Mouse (Mus musculus) midbrain, embryonic 13.5 days (tissue): ENCODE results near the gene Ruvbl2. TPM values are rescaled to one million over a fixed set of nuclear protein-coding genes. Genes with fewer than 3 reads are reported as not detected.
"Not testable (repeated sequence)": the region's sequence is repeated elsewhere in the genome, so short reads cannot be mapped to it uniquely, and the experiment has no call there.

Experiments
- ATAC-seq: fragments of 200-750 bp; cut with Nextera tagmentation; 2 replicates; pipeline ENCODE4 v1.8.0; 2017; ENCODE audit warnings: mild to moderate bottlenecking, moderate TSS enrichment, moderate library complexity
- H3K27ac ChIP-seq: fragments of 300-500 bp; sonication (generic); 2 replicates; pipeline ENCODE4 v1.5.1; 2015; ENCODE audit warnings: inconsistent platforms, mild to moderate bottlenecking, moderate library complexity
- H3K27me3 ChIP-seq: fragments of 300-500 bp; sonication (generic); 2 replicates; pipeline ENCODE4 v1.6.1; 2015; ENCODE audit warnings: mild to moderate bottlenecking, inconsistent platforms
- H3K36me3 ChIP-seq: fragments of 300-500 bp; sonication (generic); 2 replicates; pipeline ENCODE4 v1.6.1; 2015; ENCODE audit warnings: mild to moderate bottlenecking, inconsistent platforms
- H3K4me1 ChIP-seq: fragments of 300-500 bp; sonication (generic); replicated peaks from 2 replicates; pipeline ENCODE4 v1.6.1; 2015; ENCODE audit warnings: inconsistent platforms
- H3K4me2 ChIP-seq: fragments of 300-500 bp; sonication (generic); replicated peaks from 2 replicates; pipeline ENCODE4 v1.6.1; 2015; ENCODE audit warnings: moderate library complexity, mild to moderate bottlenecking, inconsistent platforms
- H3K4me3 ChIP-seq: fragments of 300-500 bp; sonication (generic); replicated peaks from 2 replicates; pipeline ENCODE4 v1.5.1; 2015; ENCODE audit warnings: mild to moderate bottlenecking, inconsistent platforms
- H3K9ac ChIP-seq: fragments of 300-500 bp; sonication (generic); replicated peaks from 2 replicates; pipeline ENCODE4 v1.6.1; 2015; ENCODE audit warnings: mild to moderate bottlenecking, inconsistent platforms
- H3K9me3 ChIP-seq: fragments of 300-500 bp; sonication (generic); 2 replicates; pipeline ENCODE4 v1.6.1; 2016; ENCODE audit warnings: mild to moderate bottlenecking, inconsistent platforms
- WGBS: fragments of 180-500 bp; shearing (Covaris S2); methylation state at CpG from one replicate; pipeline ENCODE4 v1.1.7; 2015; 5-methylcytosine and 5-hydroxymethylcytosine counted together
- polyA plus RNA-seq: library from polyadenylated mRNA; unstranded; fragments of >200 nt; fragmentation: Nextera tagmentation; extraction: Ambion mirVana; gene quantifications from 2 replicates; pipeline ENCODE4 v1.2.1, GENCODE M21; 2015

Gene Ruvbl2
- polyA plus RNA-seq, 1 experiment from 2014 or later = 123 TPM

GRCm38 (mm10) chr7:45459564-45460140 lies 21.8 kb upstream of the Ruvbl2 start, which contains the start of gene Ftl1:
Gene Ftl1, minus strand, starts transcription at chr7:45459884.
- peak; percentile 95 for ATAC-seq
- Histone ChIP-seq H3K36me3 (peaks cover 65% of the 10 kb centered on the region), H3K9ac (peak within 1 kb of the TSS; percentile 97), H3K4me2 (peak within 1 kb of the TSS; percentile 92), H3K4me1 (peaks cover 45% of the 10 kb centered on the region), H3K4me3 (peak within 1 kb of the TSS; percentile 95), H3K27ac (peak within 1 kb of the TSS; percentile 95)
- H3K27me3 ChIP-seq, H3K9me3 ChIP-seq: not testable (repeated sequence)
- WGBS = 0% methylated on average over 34 of the region's 37 CpGs

- ATAC-seq = peak; percentile 79
These were observed 21.1 kb upstream of the Ruvbl2 start for GRCm38 (mm10) chr7:45458748-45459563.

GRCm38 (mm10) chr7:45457204-45458060 lies 19.5 kb upstream of the Ruvbl2 start:
- H3K4me2 ChIP-seq = peak overlapping the region; percentile 92
- 79% methylated on average over 10 of the region's 10 CpGs for WGBS
- H3K9me3 ChIP-seq = no peaks in the 10 kb centered on the region
- no peak for ATAC-seq
- no peaks in the 10 kb centered on the region for H3K27me3 ChIP-seq
- peaks cover 44% of the 10 kb centered on the region for H3K4me1 ChIP-seq
- H3K27ac ChIP-seq = peak overlapping the region; percentile 15; the same call in 1 of the 2 replicates
- H3K9ac ChIP-seq = peak overlapping the region; percentile 97
- H3K4me3 ChIP-seq = peak overlapping the region; percentile 95
- peaks cover 63% of the 10 kb centered on the region for H3K36me3 ChIP-seq

More at GRCm38 (mm10) chr7:45458748-45459563, 21.1 kb upstream of the Ruvbl2 start:
- Histone ChIP-seq H3K27ac (peak overlapping the region; percentile 95), H3K4me2 (peak overlapping the region; percentile 92), H3K27me3 (no peaks in the 10 kb centered on the region), H3K9ac (peak overlapping the region; percentile 97), H3K4me1 (peaks cover 44% of the 10 kb centered on the region), H3K9me3 (no peaks in the 10 kb centered on the region), H3K4me3 (peak overlapping the region; percentile 95), H3K36me3 (peaks cover 69% of the 10 kb centered on the region)
- under 1% methylated on average over 42 of the region's 43 CpGs for WGBS

- 60% methylated on average over 9 of the region's 9 CpGs for WGBS
- Histone ChIP-seq H3K27ac (peak overlapping the region; percentile 32), H3K4me1 (peaks cover 42% of the 10 kb centered on the region), H3K4me2 (peak overlapping the region; percentile 92), H3K27me3 (no peaks in the 10 kb centered on the region), H3K36me3 (peaks cover 59% of the 10 kb centered on the region), H3K9me3 (no peaks in the 10 kb centered on the region), H3K4me3 (peak overlapping the region; percentile 95), H3K9ac (peak overlapping the region; percentile 97)
- ATAC-seq = no peak
These were observed 18.9 kb upstream of the Ruvbl2 start for GRCm38 (mm10) chr7:45456721-45457203.

- Histone ChIP-seq H3K4me2 (peak overlapping the region; percentile 92; the same call in 1 of the 2 replicates), H3K27ac (peak overlapping the region; percentile 32; the same call in 1 of the 2 replicates), H3K36me3 (peaks cover 55% of the 10 kb centered on the region), H3K9me3 (no peaks in the 10 kb centered on the region), H3K4me1 (peaks cover 40% of the 10 kb centered on the region), H3K9ac (no peak overlapping the region), H3K27me3 (no peaks in the 10 kb centered on the region), H3K4me3 (0 out of 2 replicates have a peak overlapping the region, but pooled peaks have one; percentile 95)
- 78% methylated on average over 13 of the region's 13 CpGs for WGBS
- ATAC-seq = no peak
These were observed 18.2 kb upstream of the Ruvbl2 start for GRCm38 (mm10) chr7:45455932-45456696.

GRCm38 (mm10) chr7:45454971-45455370 lies 17.1 kb upstream of the Ruvbl2 start:
- no peak overlapping the region for H3K9ac ChIP-seq
- no peaks in the 10 kb centered on the region for H3K9me3 ChIP-seq
- H3K27me3 ChIP-seq = no peaks in the 10 kb centered on the region
- WGBS = 92% methylated on average over 15 of the region's 15 CpGs
- peaks cover 28% of the 10 kb centered on the region for H3K4me1 ChIP-seq
- no peak overlapping the region for H3K4me2 ChIP-seq
- H3K27ac ChIP-seq = no peak overlapping the region
- no peak for ATAC-seq
- H3K36me3 ChIP-seq = peaks cover 58% of the 10 kb centered on the region
- no peak overlapping the region for H3K4me3 ChIP-seq

- Histone ChIP-seq H3K4me1 (peaks cover 8% of the 10 kb centered on the region), H3K9ac (0 out of 2 replicates have a peak overlapping the region, but pooled peaks have one; percentile 7), H3K27ac (no peak overlapping the region), H3K27me3 (no peaks in the 10 kb centered on the region), H3K4me2 (no peak overlapping the region), H3K9me3 (no peaks in the 10 kb centered on the region), H3K4me3 (no peak overlapping the region), H3K36me3 (peaks cover 60% of the 10 kb centered on the region)
- ATAC-seq = peak; percentile 85
- 52% methylated on average over 23 of the region's 23 CpGs for WGBS
These were observed 13.6 kb upstream of the Ruvbl2 start for GRCm38 (mm10) chr7:45451344-45451982.

- WGBS = 90% methylated on average over 1 of the region's 1 CpGs
- H3K9me3 ChIP-seq = no peaks in the 10 kb centered on the region
- H3K36me3 ChIP-seq = peaks cover 55% of the 10 kb centered on the region
These were observed 12.1 kb upstream of the Ruvbl2 start for GRCm38 (mm10) chr7:45449974-45450373.

GRCm38 (mm10) chr7:45447325-45447990 lies 9.6 kb upstream of the Ruvbl2 start:
- H3K9ac ChIP-seq = no peak overlapping the region
- H3K27ac ChIP-seq = no peak overlapping the region
- peaks cover 3% of the 10 kb centered on the region; the same call in 1 of the 2 replicates for H3K4me1 ChIP-seq
- no peak for ATAC-seq
- 44% methylated on average over 11 of the region's 11 CpGs for WGBS
- H3K4me2 ChIP-seq = no peak overlapping the region
- H3K36me3 ChIP-seq = peaks cover 61% of the 10 kb centered on the region
- no peak overlapping the region for H3K4me3 ChIP-seq
- no peaks in the 10 kb centered on the region for H3K9me3 ChIP-seq
- no peaks in the 10 kb centered on the region for H3K27me3 ChIP-seq

More at GRCm38 (mm10) chr7:45449974-45450373, 12.1 kb upstream of the Ruvbl2 start:
- no peak overlapping the region for H3K4me2 ChIP-seq
- no peak overlapping the region for H3K27ac ChIP-seq
- peaks cover 3% of the 10 kb centered on the region; the same call in 1 of the 2 replicates for H3K4me1 ChIP-seq
- no peak overlapping the region for H3K4me3 ChIP-seq
- ATAC-seq = no peak
- H3K27me3 ChIP-seq = no peaks in the 10 kb centered on the region
- H3K9ac ChIP-seq = no peak overlapping the region

GRCm38 (mm10) chr7:45446589-45446988 lies 8.7 kb upstream of the Ruvbl2 start:
- H3K9ac ChIP-seq = no peak overlapping the region
- no peak for ATAC-seq
- H3K36me3 ChIP-seq = peaks cover 63% of the 10 kb centered on the region

More at GRCm38 (mm10) chr7:45446589-45446988, 8.7 kb upstream of the Ruvbl2 start:
- Histone ChIP-seq H3K27me3 (no peaks in the 10 kb centered on the region), H3K4me3 (no peak overlapping the region), H3K4me2 (no peak overlapping the region), H3K4me1 (peaks cover 2% of the 10 kb centered on the region; the same call in 1 of the 2 replicates), H3K27ac (no peak overlapping the region), H3K9me3 (no peaks in the 10 kb centered on the region)
